Mouse (Mus musculus) erythroblast, embryonic 14.5 days (primary cell): ENCODE measurements around the gene Fbxo10.

Experiments used
- GATA1 ChIP-seq: IDR thresholded peaks from 2 replicates; pipeline ENCODE4 v1.6.1; 2012; ENCODE audit warnings: low read length, inconsistent platforms, mixed read lengths
- TAL1 ChIP-seq: IDR thresholded peaks from 3 replicates; pipeline ENCODE4 v1.6.1; 2012; ENCODE audit warnings: low read length, inconsistent platforms, mixed read lengths

DNA sequence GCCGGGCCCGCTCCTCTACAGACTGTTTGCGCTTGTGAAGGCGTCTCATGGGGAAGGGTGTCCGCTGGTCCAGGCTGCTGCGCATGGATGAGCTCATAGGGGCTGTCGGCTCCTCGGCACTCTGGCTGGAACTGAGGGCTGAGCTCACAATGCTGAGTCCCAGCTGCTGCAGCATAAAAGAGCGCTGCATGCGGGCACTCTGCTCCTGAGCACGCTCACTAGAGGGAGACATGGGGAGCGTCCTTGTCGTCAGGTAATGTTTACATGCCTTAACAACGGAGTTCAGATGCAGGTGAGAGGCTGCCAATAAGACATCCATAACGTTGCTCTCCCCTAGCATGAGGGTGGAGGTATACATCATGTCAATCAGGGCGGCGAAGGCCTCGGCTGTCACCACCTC, 89.6 kb downstream of the Fbxo10 start:
- TF ChIP-seq GATA1 (no peak), TAL1 (no peak)
